Mouse (Mus musculus) MEL (cell line): ENCODE measurements around the gene Flcn.

Source experiments
- CTCF ChIP-seq, 3 experiments: IDR thresholded peaks in 2 of 3; conservative IDR thresholded peaks in 1 of 3; 2 replicates each; pipeline ENCODE4 v1.5.1; 2011 to 2012; ENCODE audit warnings: low read length in 3 of 3, low read depth in 2 of 3, mild to moderate bottlenecking in 2 of 3, improper control_type of control experiment in 1 of 3, inconsistent platforms in 1 of 3, mixed read lengths in 1 of 3, moderate library complexity in 1 of 3; ENCODE audit not compliant: control insufficient read depth in 1 of 3, insufficient read depth in 1 of 3, poor library complexity in 1 of 3, severe bottlenecking in 1 of 3
- EP300 ChIP-seq, 2 experiments: IDR thresholded peaks; 2 replicates each; pipeline ENCODE4 v1.6.1; 2011; ENCODE audit warnings: improper control_type of control experiment in 2 of 2, low read length in 2 of 2, low read depth in 1 of 2, mild to moderate bottlenecking in 1 of 2
- GABPA ChIP-seq: IDR thresholded peaks from 2 replicates; pipeline ENCODE4 v1.6.1; 2012; ENCODE audit warnings: low read depth, mild to moderate bottlenecking, inconsistent platforms, low read length, improper control_type of control experiment, moderate library complexity
- KAT2A ChIP-seq: conservative IDR thresholded peaks from 2 replicates; pipeline ENCODE4 v1.6.1; 2012; ENCODE audit warnings: low read depth, low read length, improper control_type of control experiment, inconsistent platforms
- MAX ChIP-seq: IDR thresholded peaks from 2 replicates; pipeline ENCODE4 v1.6.1; 2011; ENCODE audit warnings: low read length, improper control_type of control experiment
- NELFE ChIP-seq: IDR thresholded peaks from 2 replicates; pipeline ENCODE4 v1.6.1; 2011; ENCODE audit warnings: low read depth, low read length, improper control_type of control experiment
- POLR2A ChIP-seq, 2 experiments: IDR thresholded peaks; 2 replicates each; pipeline ENCODE4 v1.6.1; 2011 to 2012; ENCODE audit warnings: low read length in 2 of 2, mild to moderate bottlenecking in 2 of 2, control low read depth in 1 of 2, improper control_type of control experiment in 1 of 2, low read depth in 1 of 2, moderate library complexity in 1 of 2; ENCODE audit not compliant: control insufficient read depth in 1 of 2, insufficient read depth in 1 of 2, poor library complexity in 1 of 2
- POLR2AphosphoS2 ChIP-seq: IDR thresholded peaks from 2 replicates; pipeline ENCODE4 v1.6.1; 2011; ENCODE audit warnings: low read length, improper control_type of control experiment
- POLR2AphosphoS5 ChIP-seq: IDR thresholded peaks from 2 replicates; pipeline ENCODE4 v1.6.1; 2012; ENCODE audit warnings: low read depth, borderline replicate concordance, mild to moderate bottlenecking, inconsistent platforms, low read length, moderate library complexity, mixed read lengths
- RAD21 ChIP-seq: IDR thresholded peaks from 2 replicates; pipeline ENCODE4 v1.6.1; 2011; ENCODE audit warnings: mild to moderate bottlenecking, low read depth, low read length, improper control_type of control experiment
- TAL1 ChIP-seq: IDR thresholded peaks from 2 replicates; pipeline ENCODE4 v1.6.1; 2012; ENCODE audit warnings: mild to moderate bottlenecking, inconsistent platforms, low read length, moderate library complexity, mixed read lengths
- TCF12 ChIP-seq: IDR thresholded peaks from 2 replicates; pipeline ENCODE4 v1.6.1; 2014; ENCODE audit warnings: low read depth, mild to moderate bottlenecking, inconsistent platforms, low read length, improper control_type of control experiment, moderate library complexity
- USF1 ChIP-seq: IDR thresholded peaks from 2 replicates; pipeline ENCODE4 v1.6.1; 2014; ENCODE audit warnings: low read depth, mild to moderate bottlenecking, inconsistent platforms, low read length, improper control_type of control experiment, moderate library complexity
- ZMIZ1 ChIP-seq: IDR thresholded peaks from 2 replicates; pipeline ENCODE4 v1.6.1; 2012; ENCODE audit warnings: low read depth, mild to moderate bottlenecking, inconsistent platforms, low read length, improper control_type of control experiment, moderate library complexity

GRCm38 (mm10) chr11:59852865-59853264 lies 43.0 kb upstream of the Flcn start:
- no peak for TF ChIP-seq GABPA
- no peak for TF ChIP-seq POLR2A (IDR thresholded peaks at IDR 0.05; ENCODE audit: control insufficient read depth in 1 of 2, insufficient read depth in 1 of 2, low read depth in 1 of 2, low read length in 2 of 2, poor library complexity in 1 of 2)
- TF ChIP-seq CTCF (IDR thresholded peaks at IDR 0.05 in 2 of 3, conservative IDR thresholded peaks at IDR 0.05 in 1 of 3; ENCODE audit: control insufficient read depth in 1 of 3, insufficient read depth in 1 of 3, low read depth in 2 of 3, low read length in 3 of 3, poor library complexity in 1 of 3, severe bottlenecking in 1 of 3), result no peak
- no peak for TF ChIP-seq TAL1
- TF ChIP-seq POLR2AphosphoS5, result no peak
- no peak for TF ChIP-seq RAD21
- TF ChIP-seq MAX, result no peak
- TF ChIP-seq EP300 (IDR thresholded peaks at IDR 0.05; ENCODE audit: low read depth in 1 of 2, low read length in 2 of 2), result no peak
- no peak for TF ChIP-seq KAT2A
- TF ChIP-seq NELFE, result no peak
- no peak for TF ChIP-seq POLR2AphosphoS2
- TF ChIP-seq TCF12, result no peak
- no peak for TF ChIP-seq USF1
- no peak for TF ChIP-seq ZMIZ1
